Mouse (Mus musculus) CH12.LX (cell line): ENCODE measurements around the gene Gm10778. TPM values are rescaled to one million over a fixed set of nuclear protein-coding genes. Genes with fewer than 3 reads are reported as not detected.

Source experiments
- DNase-seq: peaks from one replicate; pipeline ENCODE4 v3.0.0-alpha.2; 2013; ENCODE audit errors: extremely low read depth
- H3K27ac ChIP-seq: 2 replicates; pipeline ENCODE4 v1.5.1; 2012; ENCODE audit warnings: low read depth, mild to moderate bottlenecking, control low read depth, moderate library complexity; ENCODE audit not compliant: insufficient read depth
- H3K27me3 ChIP-seq: replicated peaks from 2 replicates; pipeline ENCODE3; 2012; ENCODE audit warnings: inconsistent platforms
- H3K36me3 ChIP-seq, 2 experiments: replicated peaks in 1 of 2; 2 replicates each; pipeline versions ENCODE3 to v1.6.1; 2012; ENCODE audit warnings: inconsistent platforms in 1 of 2, low read length in 1 of 2, mild to moderate bottlenecking in 1 of 2, mixed read lengths in 1 of 2, moderate library complexity in 1 of 2; ENCODE audit not compliant: control insufficient read depth in 1 of 2, insufficient read depth in 1 of 2
- H3K4me1 ChIP-seq, 2 experiments: 2 replicates each; pipeline ENCODE4 v1.6.1; 2012; ENCODE audit warnings: inconsistent platforms in 1 of 2, moderate library complexity in 1 of 2; ENCODE audit not compliant: insufficient read depth in 2 of 2, control insufficient read depth in 1 of 2
- H3K4me2 ChIP-seq: 2 replicates; pipeline ENCODE4 v1.6.1; 2012; ENCODE audit warnings: low read depth, mild to moderate bottlenecking, control low read depth; ENCODE audit not compliant: poor library complexity, insufficient read depth, severe bottlenecking
- H3K4me3 ChIP-seq, 3 experiments: fragments of 150-350 bp in 1 of 3; sonication (generic) in 1 of 3; replicated peaks in 1 of 3; 2 replicates each; pipeline versions ENCODE3 to v1.5.1; 2011 to 2012; ENCODE audit warnings: low read depth in 2 of 3, low read length in 2 of 3, mild to moderate bottlenecking in 2 of 3, moderate library complexity in 2 of 3, control low read depth in 1 of 3, improper control_type of control experiment in 1 of 3, inconsistent platforms in 1 of 3, mixed read lengths in 1 of 3; ENCODE audit not compliant: poor library complexity in 1 of 3
- H3K79me2 ChIP-seq: replicated peaks from 2 replicates; pipeline ENCODE4 v1.6.1; 2012; ENCODE audit warnings: mild to moderate bottlenecking, moderate library complexity; ENCODE audit not compliant: control insufficient read depth, poor library complexity, insufficient read depth, severe bottlenecking; ENCODE audit errors: extremely low read depth
- H3K9ac ChIP-seq: 2 replicates; pipeline ENCODE4 v1.6.1; 2012; ENCODE audit warnings: low read depth, mild to moderate bottlenecking, control low read depth, moderate library complexity; ENCODE audit not compliant: insufficient read depth
- H3K9me3 ChIP-seq: replicated peaks from 2 replicates; pipeline ENCODE3; 2012; ENCODE audit warnings: low read length, inconsistent platforms, mixed read lengths
- BHLHE40 ChIP-seq: IDR thresholded peaks from 2 replicates; pipeline ENCODE4 v1.6.1; 2011; ENCODE audit warnings: mild to moderate bottlenecking, low read depth, low read length, improper control_type of control experiment
- CHD1 ChIP-seq: IDR thresholded peaks from 2 replicates; pipeline ENCODE4 v1.6.1; 2012; ENCODE audit warnings: low read depth, low read length, improper control_type of control experiment, inconsistent platforms
- CHD2 ChIP-seq: IDR thresholded peaks from 2 replicates; pipeline ENCODE4 v1.6.1; 2011; ENCODE audit warnings: low read length, improper control_type of control experiment
- CTCF ChIP-seq, 2 experiments: IDR thresholded peaks in 1 of 2; conservative IDR thresholded peaks in 1 of 2; 2 replicates each; pipeline ENCODE4 v1.5.1; 2011 to 2012; ENCODE audit warnings: low read depth in 2 of 2, low read length in 2 of 2, improper control_type of control experiment in 1 of 2, inconsistent platforms in 1 of 2, mild to moderate bottlenecking in 1 of 2, moderate library complexity in 1 of 2
- E2F4 ChIP-seq: IDR thresholded peaks from 2 replicates; pipeline ENCODE4 v1.6.1; 2011; ENCODE audit warnings: low read depth, low read length, improper control_type of control experiment; ENCODE audit not compliant: insufficient replicate concordance
- ELF1 ChIP-seq: IDR thresholded peaks from 2 replicates; pipeline ENCODE4 v1.6.1; 2014; ENCODE audit warnings: low read depth, mild to moderate bottlenecking, inconsistent platforms, low read length, improper control_type of control experiment
- EP300 ChIP-seq: IDR thresholded peaks from 2 replicates; pipeline ENCODE4 v1.6.1; 2011; ENCODE audit warnings: low read length, improper control_type of control experiment
- IRF4 ChIP-seq: IDR thresholded peaks from 2 replicates; pipeline ENCODE4 v1.6.1; 2014; ENCODE audit warnings: low read depth, mild to moderate bottlenecking, inconsistent platforms, low read length, improper control_type of control experiment
- JUN ChIP-seq: IDR thresholded peaks from 2 replicates; pipeline ENCODE4 v1.6.1; 2011; ENCODE audit warnings: low read depth, mild to moderate bottlenecking, low read length, improper control_type of control experiment, moderate library complexity; ENCODE audit not compliant: insufficient read depth
- MEF2A ChIP-seq: IDR thresholded peaks from 2 replicates; pipeline ENCODE4 v1.6.1; 2014; ENCODE audit warnings: low read depth, mild to moderate bottlenecking, inconsistent platforms, low read length, improper control_type of control experiment, borderline replicate concordance
- MYC ChIP-seq: IDR thresholded peaks from 2 replicates; pipeline ENCODE4 v1.6.1; 2011; ENCODE audit warnings: low read depth, mild to moderate bottlenecking, improper control_type of control experiment, low read length
- NELFE ChIP-seq: IDR thresholded peaks from 2 replicates; pipeline ENCODE4 v1.6.1; 2011; ENCODE audit warnings: low read depth, low read length, improper control_type of control experiment
- NRF1 ChIP-seq: IDR thresholded peaks from 2 replicates; pipeline ENCODE4 v1.6.1; 2014; ENCODE audit warnings: low read depth, mild to moderate bottlenecking, inconsistent platforms, low read length, improper control_type of control experiment, moderate library complexity
- PAX5 ChIP-seq: IDR thresholded peaks from 2 replicates; pipeline ENCODE4 v1.6.1; 2012; ENCODE audit warnings: low read length, inconsistent platforms, mixed read lengths
- RAD21 ChIP-seq: IDR thresholded peaks from 2 replicates; pipeline ENCODE4 v1.6.1; 2011; ENCODE audit warnings: low read depth, mild to moderate bottlenecking, low read length, improper control_type of control experiment, moderate library complexity
- SIN3A ChIP-seq: IDR thresholded peaks from 2 replicates; pipeline ENCODE4 v1.6.1; 2012; ENCODE audit warnings: low read length, improper control_type of control experiment, inconsistent platforms
- SMC3 ChIP-seq: IDR thresholded peaks from 2 replicates; pipeline ENCODE4 v1.6.1; 2011; ENCODE audit warnings: low read depth, low read length, improper control_type of control experiment
- TCF12 ChIP-seq: IDR thresholded peaks from 2 replicates; pipeline ENCODE4 v1.6.1; 2014; ENCODE audit warnings: low read depth, mild to moderate bottlenecking, inconsistent platforms, low read length, improper control_type of control experiment
- UBTF ChIP-seq: IDR thresholded peaks from 2 replicates; pipeline ENCODE4 v1.6.1; 2012; ENCODE audit warnings: low read depth, mild to moderate bottlenecking, inconsistent platforms, low read length, improper control_type of control experiment, moderate library complexity
- ZC3H11A ChIP-seq: IDR thresholded peaks from 2 replicates; pipeline ENCODE4 v1.6.1; 2012; ENCODE audit warnings: low read depth, mild to moderate bottlenecking, inconsistent platforms, low read length, improper control_type of control experiment
- ZKSCAN1 ChIP-seq: IDR thresholded peaks from 2 replicates; pipeline ENCODE4 v1.6.1; 2012; ENCODE audit warnings: low read depth, inconsistent platforms, low read length, improper control_type of control experiment, borderline replicate concordance
- ZMIZ1 ChIP-seq: IDR thresholded peaks from 2 replicates; pipeline ENCODE4 v1.6.1; 2012; ENCODE audit warnings: low read depth, mild to moderate bottlenecking, inconsistent platforms, low read length, improper control_type of control experiment
- ZNF384 ChIP-seq: IDR thresholded peaks from 2 replicates; pipeline ENCODE4 v1.6.1; 2012; ENCODE audit warnings: low read depth, low read length, improper control_type of control experiment, inconsistent platforms
- dilution Hi-C: fragments of 300-500 bp; cut with MboI; formaldehyde crosslinking; loops from 2 replicates; pipeline ENCODE4 v1.14.3; 2020; ENCODE audit warnings: low sequenced_read_pairs; ENCODE audit not compliant: extremely low pct_unique_long_range_greater_than_20kb, extremely low pct_ligation_motif_present
- in situ Hi-C: fragments of 300-500 bp; cut with MboI; formaldehyde crosslinking; loops from 3 replicates; pipeline ENCODE4 v1.14.3; 2019; ENCODE audit warnings: low sequenced_read_pairs, low pct_ligation_motif_present, low pct_unique_long_range_greater_than_20kb, mixed read lengths
- polyA plus RNA-seq: library from polyadenylated mRNA; unstranded; fragments of >175 nt; gene quantifications from 2 replicates; pipeline ENCODE4 v1.2.1, GENCODE M21; 2012; ENCODE audit warnings: low read depth; ENCODE audit not compliant: insufficient read length
- total RNA-seq, 2 experiments: library from RNA; depleted of rRNA; stranded (reverse); fragments of 300-350 nt in 1 of 2; fragments of >200 nt in 1 of 2; gene quantifications; 2 replicates each; pipeline ENCODE4 v1.2.3; 2012 to 2014

The Gm10778 gene
- total and polyA plus RNA-seq, 3 experiments: 2.8 to 7.1 (median 3.2) TPM

DNA sequence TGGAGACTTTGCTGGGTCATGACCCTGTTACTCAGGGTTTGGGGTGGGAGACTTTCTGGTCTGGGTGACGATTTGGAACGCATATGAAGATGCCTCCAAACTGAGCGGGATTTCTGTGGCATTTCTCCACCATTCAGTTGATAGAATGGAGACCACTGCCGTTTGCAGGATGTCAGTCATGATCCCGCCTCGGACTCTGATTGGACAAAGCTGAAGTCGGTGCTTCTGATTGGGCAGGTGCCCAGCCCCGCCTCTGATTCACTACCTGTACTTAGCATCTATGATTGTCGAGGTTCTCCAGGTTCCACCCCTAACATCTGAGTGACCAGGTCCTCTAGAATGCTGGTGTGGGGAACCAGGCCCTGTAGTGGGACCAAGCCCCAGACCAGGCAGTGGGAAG is 28.1 kb upstream of the Gm10778 start:
- no peak overlapping the region for H3K27ac ChIP-seq
- in situ Hi-C loops (no loop called here), dilution Hi-C loops (no loop called here)
- H3K36me3 ChIP-seq: peaks cover 19 to 56% of the 10 kb centered on the region in 2 experiments
- no peak for TF ChIP-seq EP300
- no peak for TF ChIP-seq SIN3A
- TF ChIP-seq MYC: no peak
- TF ChIP-seq NELFE: no peak
- no peak for TF ChIP-seq ZKSCAN1
- no peak for TF ChIP-seq CHD1
- no peak for TF ChIP-seq IRF4
- TF ChIP-seq CTCF (conservative IDR thresholded peaks at IDR 0.05 in 1 of 2, IDR thresholded peaks at IDR 0.05 in 1 of 2; ENCODE audit: low read depth in 2 of 2, low read length in 2 of 2): no peak
- no peak for TF ChIP-seq NRF1
- TF ChIP-seq TCF12: no peak
- TF ChIP-seq UBTF: no peak
- TF ChIP-seq RAD21: no peak
- no peak for TF ChIP-seq PAX5
- no peak for TF ChIP-seq ELF1
- TF ChIP-seq CHD2: no peak
- TF ChIP-seq E2F4: no peak
- TF ChIP-seq BHLHE40: no peak
- TF ChIP-seq ZNF384: no peak
- TF ChIP-seq MEF2A: no peak
- no peak for DNase-seq
- H3K27me3 ChIP-seq: peaks cover 1% of the 10 kb centered on the region
- no peak overlapping the region for H3K4me2 ChIP-seq
- no peaks in the 10 kb centered on the region for H3K79me2 ChIP-seq
- no peak overlapping the region for H3K9ac ChIP-seq
- H3K4me3 ChIP-seq: no peak overlapping the region
- H3K9me3 ChIP-seq: no peaks in the 10 kb centered on the region
- peaks cover 5 to 27% of the 10 kb centered on the region in 2 experiments for H3K4me1 ChIP-seq

- in situ Hi-C loops: no loop called here
- H3K9ac ChIP-seq: no peak overlapping the region
- H3K79me2 ChIP-seq: no peaks in the 10 kb centered on the region
- peaks cover 16 to 36% of the 10 kb centered on the region in 2 experiments for H3K4me1 ChIP-seq
- H3K36me3 ChIP-seq: peaks cover 19 to 56% of the 10 kb centered on the region in 2 experiments
- TF ChIP-seq ZC3H11A: no peak
- TF ChIP-seq MYC: no peak
- TF ChIP-seq ZMIZ1: no peak
- no peak for TF ChIP-seq SMC3
- TF ChIP-seq BHLHE40: no peak
- no peak for TF ChIP-seq JUN
- dilution Hi-C loops: no loop called here
- no peak overlapping the region for H3K27ac ChIP-seq
- DNase-seq: no peak
- H3K9me3 ChIP-seq: no peaks in the 10 kb centered on the region
- H3K4me2 ChIP-seq: no peak overlapping the region
- H3K4me3 ChIP-seq: no peak overlapping the region
- no peaks in the 10 kb centered on the region for H3K27me3 ChIP-seq
Observed at GRCm38 (mm10) chr10:81623441-81623840, 25.4 kb upstream of the Gm10778 start.
